Mouse (Mus musculus) gastrocnemius, adult 8-10 months (tissue): Measurements from ENCODE around the gene Ttc28. TPM values are rescaled to one million over a fixed set of nuclear protein-coding genes. Genes with fewer than 3 reads are reported as not detected.
A peak's percentile ranks its signal among the peaks of the same experiment; 100 is the strongest.

Source experiments
- DNase-seq, 2 experiments: peaks; one replicate each; pipeline ENCODE4 v3.0.0; 2022; ENCODE audit warnings: low spot score in 2 of 2
- total RNA-seq, 4 experiments: library from RNA; stranded (reverse); gene quantifications; 2 replicates each; pipeline ENCODE4 v1.2.4; 2022

Gene Ttc28
- total RNA-seq, 4 experiments from 2014 or later = 14.9 to 18.9 (median 15.9) TPM

DNA sequence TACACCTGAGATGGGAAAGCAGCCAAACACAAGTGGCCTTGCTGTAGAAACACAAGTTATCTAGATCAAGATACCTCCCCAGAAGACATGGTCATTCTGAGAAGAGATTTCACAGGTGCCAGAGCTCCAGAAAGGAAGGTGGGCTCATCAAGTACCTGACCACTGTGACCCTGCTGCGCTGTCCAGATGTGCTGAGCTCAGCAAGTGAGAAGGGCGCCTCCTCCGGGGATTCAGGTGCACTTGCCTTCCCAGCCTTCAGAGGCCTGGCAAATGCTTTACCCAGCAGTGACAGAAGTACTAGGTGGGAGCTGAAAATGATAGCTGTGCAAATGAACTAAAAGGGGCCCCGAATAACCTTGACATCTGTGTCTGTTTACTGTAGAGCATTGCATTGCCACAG is 78.6 kb downstream of the Ttc28 start:
- no peak for DNase-seq

DNA sequence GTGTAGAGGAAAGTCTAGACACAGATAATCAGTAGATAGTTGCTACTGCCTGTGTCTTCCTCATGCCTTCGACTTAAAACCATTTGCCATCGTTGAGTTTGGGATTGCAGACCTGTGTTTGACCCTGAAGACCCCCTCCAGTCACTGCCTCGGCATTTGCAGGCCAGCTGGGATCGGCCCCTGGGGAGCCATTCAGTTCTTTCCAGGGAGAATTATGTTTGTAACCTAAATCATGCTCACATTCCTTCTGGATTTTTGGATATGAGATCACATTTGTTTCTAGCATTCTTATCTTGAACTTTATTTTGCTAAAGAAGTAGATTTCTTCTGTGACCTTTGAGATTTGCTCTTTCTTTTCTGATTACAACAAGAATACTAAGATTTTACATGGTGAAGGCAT is 80.5 kb downstream of the Ttc28 start:
- no peak for DNase-seq

DNA sequence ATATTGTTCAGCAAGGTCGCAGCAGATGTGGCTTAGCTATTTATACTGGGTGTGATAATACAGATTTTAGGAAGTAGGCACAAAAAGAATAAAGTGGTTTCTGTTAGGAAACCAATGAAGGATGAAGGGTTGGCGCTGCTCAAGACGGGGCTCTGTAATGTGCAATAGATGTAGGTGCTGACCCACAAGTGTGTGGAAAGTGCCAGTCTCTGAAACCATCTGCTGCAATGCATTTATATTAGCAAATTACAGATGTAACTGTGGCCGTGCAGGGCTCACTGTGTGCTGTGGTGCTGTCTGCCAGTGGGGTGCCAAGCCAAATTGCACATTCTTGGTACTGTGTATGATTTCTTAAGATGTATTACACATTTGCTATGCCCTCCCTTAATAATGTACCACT is 81.3 kb downstream of the Ttc28 start:
- no peak for DNase-seq

DNA sequence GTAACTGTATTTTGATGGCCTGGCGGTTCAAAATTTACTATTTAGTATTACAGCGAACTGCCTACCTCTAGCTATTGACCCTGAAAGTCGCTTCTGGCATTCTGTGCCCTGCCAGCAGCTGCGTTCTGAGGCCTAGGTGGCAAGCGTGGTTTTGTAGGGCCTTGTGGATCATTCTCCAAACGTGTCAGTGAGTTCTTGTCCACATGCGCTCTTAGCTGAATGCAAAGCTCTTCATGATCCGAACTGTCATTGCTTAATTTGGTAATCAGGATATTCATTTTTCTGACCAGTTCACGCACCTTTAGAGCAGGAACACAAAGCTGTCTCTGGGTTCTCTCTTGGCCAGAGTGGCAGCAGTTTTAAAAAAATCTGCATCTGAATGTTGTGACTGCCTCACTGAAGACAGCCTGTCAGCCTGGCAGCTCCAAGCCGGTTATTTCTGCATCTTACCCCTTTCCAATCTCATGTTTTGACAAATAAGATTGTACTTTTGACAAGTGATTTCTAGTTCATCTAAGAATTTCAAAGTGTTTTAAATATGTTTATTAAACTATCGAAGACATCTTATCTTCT is 88.0 kb downstream of the Ttc28 start:
- no peak for DNase-seq

DNA sequence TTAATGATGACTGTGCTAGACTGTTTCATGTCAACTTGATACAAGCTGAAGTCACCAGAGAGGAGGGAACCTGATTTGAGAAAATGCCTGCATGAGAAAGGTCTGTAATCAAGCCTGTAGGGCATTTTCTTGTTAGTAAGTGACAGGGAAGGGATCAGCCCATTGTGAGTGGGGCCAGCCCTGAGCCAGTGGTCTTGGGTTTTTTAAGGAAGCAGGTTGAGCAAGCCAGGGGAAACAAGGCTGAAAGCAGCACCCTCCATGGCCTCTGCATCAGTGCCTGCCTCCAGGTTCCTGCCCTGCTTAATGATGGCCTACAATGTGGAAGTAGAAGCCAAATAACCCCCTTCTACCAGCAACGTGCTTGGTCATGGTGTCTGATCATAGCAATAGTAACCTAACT is 89.0 kb downstream of the Ttc28 start:
- DNase-seq = no peak

DNA sequence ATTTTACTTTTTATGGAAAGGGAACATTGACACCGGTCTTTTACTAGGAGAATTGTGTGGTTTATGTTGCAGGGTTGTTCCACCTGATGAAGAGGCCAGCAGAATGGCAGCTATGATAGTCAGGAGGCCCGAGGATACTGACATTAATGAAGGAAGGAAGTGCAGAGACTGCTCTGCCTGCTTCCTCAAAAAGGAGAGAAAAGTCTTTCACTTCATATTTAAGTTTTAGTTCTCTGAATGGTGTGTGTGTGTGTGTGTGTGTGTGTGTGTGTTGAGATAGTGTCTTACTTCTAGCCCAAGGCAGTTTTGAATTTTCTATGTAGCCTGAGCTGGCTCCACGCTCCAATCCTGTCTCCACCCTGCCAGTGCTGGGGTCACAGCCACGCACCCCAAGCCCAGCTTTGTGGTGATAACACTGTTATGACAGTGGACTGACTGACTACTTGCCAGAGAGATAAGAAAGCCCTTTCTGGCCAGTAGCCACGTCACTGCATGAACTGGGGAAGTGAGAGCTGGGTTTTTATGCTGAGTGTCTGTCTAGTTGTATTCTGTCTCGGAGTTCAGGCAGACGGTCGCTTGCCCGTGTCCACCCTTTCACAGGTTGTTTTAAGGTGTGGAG is 90.7 kb downstream of the Ttc28 start:
- DNase-seq = no peak

DNA sequence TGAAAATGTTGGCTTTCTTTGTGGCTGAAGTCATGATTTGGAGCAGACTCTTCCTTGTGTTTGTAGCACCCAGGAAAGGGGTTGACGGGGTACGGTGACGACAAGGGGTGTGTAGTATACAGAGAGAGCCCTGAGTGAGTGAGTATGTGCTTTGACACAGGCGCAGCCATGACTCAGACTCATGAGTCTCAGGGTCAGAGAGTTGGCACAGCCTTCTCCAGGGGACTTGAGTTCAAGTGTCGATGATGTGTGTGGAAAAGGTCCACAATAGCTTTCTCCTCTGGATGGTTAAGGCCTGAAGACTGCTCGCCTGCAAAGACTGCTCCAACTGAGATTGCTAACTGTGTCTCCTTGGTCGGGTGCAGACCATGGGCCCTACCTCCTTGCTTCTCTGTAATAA is 97.1 kb downstream of the Ttc28 start:
- no peak for DNase-seq

DNA sequence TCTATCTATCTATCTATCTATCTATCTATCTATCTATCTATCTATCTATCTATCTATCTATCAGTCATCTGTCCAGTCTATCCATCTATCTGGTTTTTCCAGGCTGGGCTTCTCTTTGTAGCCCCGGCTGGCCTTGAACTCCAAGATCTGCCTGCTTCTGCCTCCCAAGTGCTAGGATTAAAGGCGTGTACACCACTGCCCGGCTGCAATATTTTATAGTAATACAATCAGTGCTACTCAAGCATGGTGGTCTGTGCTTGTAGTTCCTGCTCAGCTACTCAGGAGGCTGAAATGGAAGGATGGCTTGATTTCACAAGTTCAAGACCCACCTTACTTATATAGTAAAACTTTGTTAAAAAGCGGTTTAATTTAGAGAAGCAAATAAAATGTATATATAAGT is 98.2 kb downstream of the Ttc28 start:
- no peak for DNase-seq

DNA sequence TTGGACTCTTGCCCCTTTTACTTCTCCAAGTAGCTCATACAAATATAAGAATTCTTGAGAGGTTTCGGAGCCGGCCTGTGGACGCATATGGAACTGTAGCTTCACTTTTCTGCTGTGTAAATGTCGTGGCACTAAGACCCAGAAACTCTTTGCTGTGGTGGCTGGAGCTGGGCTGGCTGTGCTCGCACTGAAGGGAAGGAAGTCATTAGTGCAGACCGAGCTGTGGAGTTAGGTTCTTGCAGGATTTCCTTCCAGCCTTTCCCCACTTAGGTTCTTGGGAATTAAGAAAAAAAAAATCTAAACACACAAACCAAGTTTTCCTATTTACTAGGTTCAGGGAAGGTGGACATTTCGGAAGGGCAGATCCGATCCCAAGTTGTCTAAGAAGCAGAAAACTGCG is 98.9 kb downstream of the Ttc28 start:
- peak; percentile 50 to 68 for DNase-seq

DNA sequence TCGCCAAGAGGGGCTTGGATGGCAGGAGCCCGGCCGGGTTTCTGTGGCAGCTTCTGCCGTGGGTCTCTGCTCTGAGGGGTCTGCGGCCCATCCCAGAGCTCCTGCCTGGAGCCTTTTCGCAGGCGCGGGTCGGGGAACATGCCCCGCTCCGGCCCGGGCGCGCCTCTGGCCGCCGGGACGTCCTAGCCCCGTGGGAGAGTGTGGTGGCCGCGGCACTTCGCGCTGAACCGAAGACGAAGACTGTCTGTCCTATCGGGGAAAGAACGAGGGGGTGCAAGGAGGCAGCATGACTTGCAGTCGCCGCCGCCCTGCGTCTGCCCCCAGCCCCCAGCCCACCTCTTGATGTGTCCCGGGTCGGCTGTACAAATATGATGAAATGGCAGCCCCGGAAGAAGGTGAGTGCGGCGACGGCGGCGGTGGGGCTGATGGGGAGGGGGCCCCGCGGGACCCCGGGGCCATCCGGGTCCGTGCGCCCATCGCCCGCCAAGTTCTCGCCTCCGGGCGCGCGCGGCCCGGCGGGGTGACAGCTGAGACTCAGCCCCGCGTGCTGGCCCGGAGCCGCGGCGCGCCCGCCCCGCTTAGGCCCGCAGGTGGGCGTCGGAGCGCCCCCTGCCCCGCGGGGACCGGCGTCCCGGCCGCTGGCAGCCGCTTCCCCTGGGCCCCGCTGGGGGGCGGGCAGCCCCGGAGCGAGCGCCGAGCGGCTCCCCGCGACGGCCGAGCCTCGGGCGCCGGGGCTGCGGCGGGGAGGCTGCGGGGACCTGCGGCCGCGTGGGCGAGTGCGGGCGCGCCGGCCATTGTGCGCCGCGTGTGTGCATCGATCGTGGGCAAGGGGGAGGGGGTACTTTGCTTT is 99.6 kb downstream of the Ttc28 start:
- DNase-seq = peak in 1 of 2 experiments; percentile 27

DNA sequence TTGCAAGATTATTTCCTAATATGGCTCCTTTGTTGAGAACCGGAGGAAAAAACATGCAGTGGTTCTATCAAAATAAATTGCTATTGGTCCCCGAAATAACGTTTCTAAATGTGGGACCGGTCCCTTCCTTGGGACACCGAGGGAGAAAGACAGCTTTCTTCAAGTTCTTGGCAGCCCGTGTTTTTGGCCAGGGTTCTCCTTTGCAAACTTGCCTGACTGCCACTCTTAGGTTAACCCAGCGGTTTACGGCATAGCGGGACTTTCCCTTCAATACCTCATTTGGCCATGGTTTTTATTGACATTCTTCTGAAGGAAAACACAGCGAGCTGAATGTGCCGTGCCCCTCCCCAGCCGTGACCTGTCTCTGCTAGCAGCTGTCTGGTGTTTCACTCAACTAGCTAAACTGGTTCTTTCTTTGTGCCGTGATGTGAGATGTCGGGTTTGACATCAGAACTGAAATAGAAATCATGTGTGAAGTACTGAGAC is 100.3 kb downstream of the Ttc28 start:
- peak in 1 of 2 experiments; percentile 26 for DNase-seq

DNA sequence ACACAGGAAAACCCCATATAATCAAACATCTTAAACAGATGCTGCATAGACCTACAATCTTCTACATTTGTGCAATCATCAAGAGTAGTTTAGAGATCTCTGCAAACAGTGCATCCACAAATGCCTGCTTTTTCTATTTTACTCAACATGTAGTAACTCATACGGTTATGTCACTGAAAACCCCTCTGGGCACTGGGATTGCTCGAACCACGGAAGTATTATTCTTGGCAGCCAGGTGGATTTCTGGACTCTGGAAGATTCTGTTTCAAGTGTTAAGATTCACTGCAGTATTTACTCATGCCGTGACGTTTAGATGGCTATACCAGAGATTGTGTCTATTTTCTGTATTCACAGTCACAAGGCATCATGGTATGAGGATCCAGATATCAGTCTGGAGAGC is 101.0 kb downstream of the Ttc28 start:
- no peak for DNase-seq

DNA sequence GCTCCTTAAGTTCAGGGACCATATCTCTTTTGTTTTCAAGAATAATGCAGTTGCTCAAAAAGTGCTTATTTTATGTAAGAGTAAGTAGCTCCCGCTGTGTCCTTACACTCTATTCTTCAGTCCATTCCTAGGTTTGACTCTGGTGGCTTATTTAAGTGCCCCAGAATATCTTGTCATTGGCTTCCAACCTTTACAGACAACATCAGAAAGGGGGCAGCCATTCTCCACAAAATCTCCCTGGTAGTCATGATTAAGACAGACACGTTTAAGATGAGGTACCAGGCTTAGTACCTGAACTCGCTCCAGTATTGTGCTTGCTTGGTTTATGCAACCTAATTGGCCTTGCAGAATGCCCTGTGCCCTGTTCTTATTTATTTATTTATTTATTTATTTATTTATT is 102.8 kb downstream of the Ttc28 start:
- DNase-seq = no peak

DNA sequence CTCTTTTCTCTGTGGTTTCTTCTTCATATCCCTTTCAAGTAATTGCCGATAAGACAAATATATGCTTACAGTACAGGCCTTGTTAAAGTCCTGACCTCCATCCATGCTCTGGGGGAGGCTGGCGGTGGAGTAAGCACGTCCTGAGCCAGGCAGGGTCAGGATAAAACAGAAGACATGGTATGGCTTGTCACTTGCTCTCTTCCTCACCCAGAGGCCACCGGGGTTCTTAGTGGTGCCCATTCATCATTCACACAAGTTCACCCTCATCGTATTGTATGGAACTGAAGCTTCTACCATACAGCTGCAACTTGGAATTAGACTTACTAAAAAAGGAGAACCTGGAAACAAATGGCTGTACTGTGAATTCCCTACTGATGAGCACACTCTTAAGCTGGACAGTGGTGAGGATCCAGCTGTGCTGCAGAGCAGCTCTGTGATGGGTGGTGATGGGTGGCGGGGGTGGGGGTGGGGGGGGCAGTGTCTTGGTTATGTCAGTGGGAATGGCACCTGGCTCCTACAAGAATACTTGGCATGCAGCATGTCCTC is 104.6 kb downstream of the Ttc28 start:
- DNase-seq = no peak

DNA sequence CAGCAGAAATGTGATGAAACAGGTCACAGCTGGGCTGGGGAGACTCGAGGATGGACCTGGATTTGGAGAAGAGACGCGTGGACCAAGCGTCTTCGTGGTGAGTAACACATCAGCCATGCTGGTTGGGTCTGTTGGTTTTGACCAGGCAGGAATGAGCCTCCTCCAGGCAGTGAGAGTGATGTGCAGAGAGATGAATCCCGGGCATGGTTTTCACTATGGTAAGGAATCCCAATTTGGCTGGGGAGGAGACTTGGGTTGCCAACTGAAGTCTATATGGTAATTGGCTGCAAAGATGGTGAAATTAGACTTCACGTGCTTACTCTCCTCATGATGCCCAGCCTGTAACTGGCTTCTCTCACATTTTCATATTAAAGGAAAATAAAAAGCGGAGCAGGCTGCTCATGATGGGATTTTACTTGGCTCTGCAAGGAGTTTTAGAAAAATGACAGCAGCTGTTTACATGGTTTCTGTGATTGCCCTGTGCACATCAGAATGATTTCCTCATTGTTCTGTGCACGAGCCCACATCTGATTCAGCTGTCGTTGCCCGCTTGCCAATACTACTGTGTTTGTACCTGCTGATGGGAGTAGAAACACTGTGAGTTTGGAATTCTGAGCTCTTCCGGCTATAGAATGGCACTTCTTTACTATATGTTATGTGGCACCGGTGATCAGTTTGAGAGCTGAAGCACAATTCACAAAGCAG is 117.4 kb downstream of the Ttc28 start:
- no peak for DNase-seq

DNA sequence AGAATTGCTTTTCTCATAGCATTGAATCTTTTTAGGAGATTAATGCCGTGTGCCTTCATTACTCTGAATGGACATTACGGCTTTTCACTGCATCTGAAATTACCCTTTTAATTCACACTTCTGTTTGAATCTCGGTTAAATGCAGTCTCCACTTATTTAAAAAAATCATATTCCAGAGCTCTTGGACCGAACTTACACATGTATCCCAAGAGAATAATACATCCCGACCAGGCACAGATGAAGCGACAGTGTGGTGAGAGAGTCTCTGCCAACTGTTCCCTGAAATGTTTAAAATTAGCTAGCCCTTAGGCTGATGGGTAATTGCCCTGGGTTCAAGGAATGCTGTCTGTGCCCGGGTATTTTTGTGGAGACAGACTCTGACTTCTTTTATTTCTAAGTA is 118.1 kb downstream of the Ttc28 start:
- no peak for DNase-seq

DNA sequence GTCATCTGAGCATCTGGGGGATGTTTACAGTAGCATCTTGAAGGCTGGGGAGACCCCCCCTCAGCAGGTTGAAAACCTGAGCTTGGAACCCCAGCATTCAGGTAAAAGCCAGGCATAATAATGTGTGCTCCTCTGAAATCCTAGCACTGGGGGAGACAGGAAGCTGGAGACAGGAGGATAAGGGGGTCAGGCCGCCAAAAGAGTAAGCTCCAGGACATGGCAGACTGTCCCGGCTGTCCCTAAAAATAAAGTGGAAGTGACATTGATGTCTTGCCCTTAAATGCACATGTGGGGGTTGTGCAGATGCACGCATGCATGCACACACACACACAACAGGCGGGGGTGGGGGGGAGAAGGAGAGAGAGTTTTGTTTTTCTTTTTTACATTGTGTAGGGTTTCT is 118.7 kb downstream of the Ttc28 start:
- no peak for DNase-seq

DNA sequence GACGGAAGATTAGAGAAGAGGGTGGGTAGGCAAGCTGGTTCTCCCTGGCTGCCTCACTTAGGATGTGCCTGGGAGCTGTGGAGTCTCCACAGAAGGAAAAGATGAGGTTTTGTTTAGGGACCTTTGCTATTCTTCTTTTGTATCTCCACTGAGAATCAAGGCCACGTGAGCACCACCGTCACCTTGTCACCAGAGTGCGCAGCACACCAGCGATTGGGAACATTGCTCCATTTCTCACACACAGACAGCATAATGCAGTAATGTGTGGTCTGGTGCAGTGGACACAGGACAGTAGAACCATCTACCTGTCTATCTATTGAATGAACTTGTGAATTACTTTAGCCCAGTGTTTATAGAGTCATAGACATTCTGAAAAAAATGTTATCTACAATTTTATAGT is 121.3 kb downstream of the Ttc28 start:
- DNase-seq = no peak

DNA sequence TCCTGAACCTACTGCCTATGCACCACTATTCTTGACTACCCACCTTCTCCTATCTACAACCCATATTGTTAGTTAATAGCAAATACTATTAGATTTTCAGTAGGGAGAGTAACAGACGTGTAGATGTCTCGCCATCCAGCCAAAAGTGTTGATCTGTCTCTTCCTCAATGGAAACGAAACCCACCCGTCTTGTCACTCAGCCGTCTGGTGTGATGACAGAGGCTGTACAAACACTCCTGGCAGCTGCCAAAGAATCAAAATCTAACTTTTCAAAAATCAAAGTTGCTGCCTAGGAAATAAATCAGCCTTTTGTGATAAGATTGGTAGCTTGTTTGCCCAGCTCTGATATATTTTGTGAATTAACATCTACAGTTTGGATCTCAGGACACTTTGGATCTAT is 123.6 kb downstream of the Ttc28 start:
- no peak for DNase-seq

DNA sequence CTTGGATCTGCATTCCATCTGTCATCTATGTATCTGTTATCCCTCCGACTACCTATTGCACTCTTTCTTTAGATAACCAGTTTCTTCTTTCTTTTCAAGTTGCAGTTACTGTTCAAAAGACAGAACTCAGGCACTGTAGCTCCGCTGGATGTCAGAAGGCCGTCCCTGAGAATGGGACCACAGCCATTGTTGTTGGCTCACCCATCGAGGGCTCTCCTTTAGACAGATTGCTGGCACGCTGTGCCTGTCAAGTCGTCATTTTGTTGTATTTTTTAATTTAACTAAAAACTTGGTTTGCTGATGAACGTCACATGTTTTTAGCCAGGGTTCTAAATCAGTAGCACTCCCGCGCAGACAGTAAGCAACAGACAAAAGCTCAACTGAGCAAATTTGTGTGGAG is 124.1 kb downstream of the Ttc28 start:
- DNase-seq = no peak

DNA sequence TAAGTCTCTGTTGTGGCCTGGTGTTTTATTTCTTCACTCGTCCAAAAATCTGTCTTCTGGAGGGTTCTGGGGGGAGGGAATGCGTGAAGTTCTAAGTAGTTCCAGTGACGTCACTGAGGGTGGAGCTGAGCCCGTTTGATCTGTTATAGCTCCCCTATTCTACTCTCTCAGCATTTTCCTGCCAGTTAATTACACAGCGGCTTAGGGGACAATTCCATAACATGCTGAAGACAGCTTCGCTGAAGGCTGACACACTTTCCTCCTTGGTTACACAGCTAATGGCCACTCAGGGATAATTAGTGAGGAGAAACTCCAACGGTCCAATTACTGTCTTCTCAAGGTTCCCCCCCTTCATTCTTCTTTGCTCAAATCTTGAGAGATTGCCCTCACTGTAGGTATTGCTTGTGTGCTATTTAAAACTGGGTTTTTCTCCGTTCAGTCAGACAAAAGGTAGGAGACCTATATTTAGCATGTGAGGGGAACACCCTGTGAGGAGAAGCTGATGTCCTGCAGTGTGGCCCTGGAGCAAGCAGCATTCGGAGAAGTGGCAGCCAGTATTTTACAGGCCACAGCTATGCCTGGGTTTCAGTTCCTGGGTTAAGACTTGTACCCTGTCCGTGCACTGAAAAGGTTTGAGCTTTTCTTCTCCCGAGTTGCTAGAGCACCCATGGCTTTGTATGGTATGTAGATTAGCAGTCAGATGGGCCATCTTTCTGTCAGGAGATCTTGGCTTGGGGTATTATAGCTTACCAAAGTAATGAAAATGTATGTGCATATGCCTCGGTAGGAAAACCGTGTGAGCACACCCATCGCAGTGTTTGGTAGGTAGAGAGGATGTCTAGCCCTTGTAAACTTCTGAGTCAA is 126.9 kb downstream of the Ttc28 start:
- no peak for DNase-seq
